Mouse (Mus musculus) forebrain, postnatal 0 days (tissue): ENCODE measurements around the gene Olr1. TPM values are rescaled to one million over a fixed set of nuclear protein-coding genes. Genes with fewer than 3 reads are reported as not detected.

Source experiments
- ATAC-seq: fragments of 200-750 bp; cut with Nextera tagmentation; 2 replicates; pipeline ENCODE4 v1.8.0; 2017; ENCODE audit warnings: mild to moderate bottlenecking, moderate library complexity
- DNase-seq: peaks from one replicate; pipeline ENCODE4 v3.0.0-alpha.2; 2015
- H3K27ac ChIP-seq: fragments of 300-500 bp; sonication (generic); 2 replicates; pipeline ENCODE4 v1.5.1; 2014; ENCODE audit warnings: low read depth, mild to moderate bottlenecking, antibody characterized with exemption, low read length, moderate library complexity, mixed read lengths
- H3K27me3 ChIP-seq: fragments of 300-500 bp; sonication (generic); 2 replicates; pipeline ENCODE4 v1.6.1; 2014; ENCODE audit warnings: mild to moderate bottlenecking, low read length, mixed read lengths; ENCODE audit not compliant: insufficient read depth
- H3K36me3 ChIP-seq: fragments of 300-500 bp; sonication (generic); 2 replicates; pipeline ENCODE4 v1.6.1; 2014; ENCODE audit warnings: mild to moderate bottlenecking, moderate library complexity; ENCODE audit not compliant: insufficient read depth
- H3K4me1 ChIP-seq: fragments of 300-500 bp; sonication (generic); 2 replicates; pipeline ENCODE4 v1.6.1; 2014; ENCODE audit warnings: antibody characterized with exemption; ENCODE audit not compliant: insufficient read depth
- H3K4me2 ChIP-seq: fragments of 300-500 bp; sonication (generic); 2 replicates; pipeline ENCODE4 v1.6.1; 2014; ENCODE audit warnings: low read depth, mild to moderate bottlenecking, moderate library complexity
- H3K4me3 ChIP-seq: fragments of 300-500 bp; sonication (generic); 2 replicates; pipeline ENCODE4 v1.5.1; 2014; ENCODE audit warnings: low read depth, low read length, mixed read lengths
- H3K9ac ChIP-seq: fragments of 300-500 bp; sonication (generic); 2 replicates; pipeline ENCODE4 v1.6.1; 2014; ENCODE audit warnings: mild to moderate bottlenecking
- H3K9me3 ChIP-seq: fragments of 300-500 bp; sonication (generic); 2 replicates; pipeline ENCODE4 v1.6.1; 2016; ENCODE audit warnings: low read length
- CTCF ChIP-seq: sonication (generic); IDR thresholded peaks from 2 replicates; pipeline ENCODE4 v1.5.1; 2016; ENCODE audit warnings: antibody characterized with exemption, control low read depth, low read depth
- WGBS: fragments of 180-500 bp; shearing (Covaris S2); extraction: QIAGEN DNeasy Blood & Tissue Kit; methylation state at CpG from one replicate; pipeline ENCODE4 v1.1.7; 2014; 5-methylcytosine and 5-hydroxymethylcytosine counted together
- polyA plus RNA-seq: library from polyadenylated mRNA; unstranded; fragments of >200 nt; fragmentation: Nextera tagmentation; extraction: Ambion mirVana; gene quantifications from 2 replicates; pipeline ENCODE4 v1.2.1, GENCODE M21; 2015
- total RNA-seq: library from RNA; depleted of rRNA; stranded (reverse); fragments of >200 nt; gene quantifications from 2 replicates; pipeline ENCODE4 v1.2.3, GENCODE M21; 2014

Gene Olr1
- total and polyA plus RNA-seq, 2 experiments from 2014 or later = 0.10 TPM; not detected in 1

DNA sequence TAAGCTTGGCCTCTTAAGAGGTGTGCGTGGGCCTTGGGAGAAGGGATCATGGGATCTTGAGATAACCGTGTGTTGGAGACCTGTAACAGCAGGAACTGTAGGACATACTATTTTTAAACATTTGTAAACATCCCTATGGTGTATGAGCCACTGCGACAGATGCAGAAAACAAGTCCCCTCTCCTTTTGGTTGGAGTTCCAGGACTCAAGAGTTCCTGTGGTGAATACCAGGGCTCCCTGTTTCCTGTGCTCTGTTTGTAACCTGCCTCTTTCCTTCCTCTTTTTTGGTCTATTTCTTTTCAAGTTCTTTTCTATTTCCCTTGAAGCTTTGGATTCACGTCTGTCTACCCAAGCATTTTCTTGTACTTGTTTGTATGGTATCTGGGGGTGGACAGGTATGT, 28.8 kb upstream of the Olr1 start:
- DNase-seq (no peak), ATAC-seq (no peak)
- no peak overlapping the region for H3K9ac ChIP-seq
- no peaks in the 10 kb centered on the region for H3K9me3 ChIP-seq
- H3K36me3 ChIP-seq = peaks cover 35% of the 10 kb centered on the region
- H3K4me1 ChIP-seq = peaks cover 17% of the 10 kb centered on the region
- peak overlapping the region; percentile 73 for H3K4me2 ChIP-seq
- H3K27ac ChIP-seq = no peak overlapping the region
- peak overlapping the region; percentile 6; the same call in 1 of the 2 replicates for H3K4me3 ChIP-seq
- WGBS = 85% methylated on average over 4 of the region's 4 CpGs
- TF ChIP-seq CTCF = no peak
- no peaks in the 10 kb centered on the region for H3K27me3 ChIP-seq

DNA sequence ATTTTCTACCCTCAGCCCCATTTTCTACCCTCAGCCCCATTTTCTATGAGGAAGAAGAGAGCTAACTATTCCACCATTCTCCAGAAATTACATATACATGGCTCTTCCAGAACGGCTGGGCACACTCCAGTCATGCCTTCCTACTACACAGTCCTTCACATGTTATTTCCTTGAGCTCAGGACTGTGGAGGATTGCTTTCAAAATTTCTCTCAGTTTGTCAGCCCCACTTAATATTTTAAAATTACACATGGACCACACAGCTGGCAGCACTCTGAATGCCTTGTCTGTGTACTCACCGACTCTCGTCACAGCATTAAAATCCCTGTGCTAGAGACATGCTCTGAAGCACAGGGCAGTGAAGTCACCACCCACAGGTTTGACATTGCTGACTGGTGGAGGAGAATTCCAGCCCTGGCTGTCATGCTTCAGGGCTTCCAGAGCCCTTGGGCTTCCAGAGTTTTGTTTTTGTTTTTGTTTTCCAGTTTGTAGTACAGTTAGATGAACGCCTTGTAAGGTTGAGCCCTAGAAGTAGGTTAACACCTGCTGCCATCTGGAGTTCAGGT, 27.7 kb upstream of the Olr1 start:
- WGBS = 25% methylated on average over 4 of the region's 4 CpGs
- ATAC-seq (peak; percentile 5; the same call in 1 of the 2 replicates), DNase-seq (peak; percentile 18)
- Histone ChIP-seq H3K36me3 (peaks cover 25% of the 10 kb centered on the region), H3K9me3 (no peaks in the 10 kb centered on the region), H3K4me1 (peaks cover 17% of the 10 kb centered on the region), H3K4me3 (peak overlapping the region; percentile 91), H3K9ac (peak overlapping the region; percentile 92), H3K4me2 (peak overlapping the region; percentile 73), H3K27ac (peak overlapping the region; percentile 91), H3K27me3 (no peaks in the 10 kb centered on the region)
- TF ChIP-seq CTCF = no peak

DNA sequence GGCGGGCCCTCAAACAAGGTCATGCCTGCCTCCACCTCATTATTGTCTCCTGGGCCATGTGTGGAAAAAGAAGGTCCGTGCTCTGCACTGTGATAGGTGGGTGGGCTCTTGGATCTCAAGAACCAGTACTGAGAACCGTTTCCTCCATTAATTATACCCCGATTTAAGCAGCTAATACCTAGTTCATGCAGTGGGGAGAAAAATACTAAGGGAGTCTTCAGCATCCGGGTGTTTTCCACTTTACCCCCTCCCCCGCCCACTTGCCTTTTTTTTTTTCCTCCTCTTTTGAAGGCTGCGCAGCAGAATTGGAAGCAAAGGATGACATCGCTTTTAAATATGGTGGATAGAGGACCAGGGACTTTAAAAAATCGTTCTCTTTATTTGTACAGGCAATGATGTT, 27.1 kb upstream of the Olr1 start:
- no peaks in the 10 kb centered on the region for H3K27me3 ChIP-seq
- no peak for TF ChIP-seq CTCF
- H3K4me1 ChIP-seq = peaks cover 17% of the 10 kb centered on the region
- peak overlapping the region; percentile 73 for H3K4me2 ChIP-seq
- no peaks in the 10 kb centered on the region for H3K9me3 ChIP-seq
- peak; percentile 52 for ATAC-seq
- H3K36me3 ChIP-seq = peaks cover 18% of the 10 kb centered on the region
- H3K27ac ChIP-seq = peak overlapping the region; percentile 91
- peak overlapping the region; percentile 91 for H3K4me3 ChIP-seq
- DNase-seq = peak; percentile 82
- WGBS = 2% methylated on average over 9 of the region's 9 CpGs
- peak overlapping the region; percentile 92 for H3K9ac ChIP-seq

DNA sequence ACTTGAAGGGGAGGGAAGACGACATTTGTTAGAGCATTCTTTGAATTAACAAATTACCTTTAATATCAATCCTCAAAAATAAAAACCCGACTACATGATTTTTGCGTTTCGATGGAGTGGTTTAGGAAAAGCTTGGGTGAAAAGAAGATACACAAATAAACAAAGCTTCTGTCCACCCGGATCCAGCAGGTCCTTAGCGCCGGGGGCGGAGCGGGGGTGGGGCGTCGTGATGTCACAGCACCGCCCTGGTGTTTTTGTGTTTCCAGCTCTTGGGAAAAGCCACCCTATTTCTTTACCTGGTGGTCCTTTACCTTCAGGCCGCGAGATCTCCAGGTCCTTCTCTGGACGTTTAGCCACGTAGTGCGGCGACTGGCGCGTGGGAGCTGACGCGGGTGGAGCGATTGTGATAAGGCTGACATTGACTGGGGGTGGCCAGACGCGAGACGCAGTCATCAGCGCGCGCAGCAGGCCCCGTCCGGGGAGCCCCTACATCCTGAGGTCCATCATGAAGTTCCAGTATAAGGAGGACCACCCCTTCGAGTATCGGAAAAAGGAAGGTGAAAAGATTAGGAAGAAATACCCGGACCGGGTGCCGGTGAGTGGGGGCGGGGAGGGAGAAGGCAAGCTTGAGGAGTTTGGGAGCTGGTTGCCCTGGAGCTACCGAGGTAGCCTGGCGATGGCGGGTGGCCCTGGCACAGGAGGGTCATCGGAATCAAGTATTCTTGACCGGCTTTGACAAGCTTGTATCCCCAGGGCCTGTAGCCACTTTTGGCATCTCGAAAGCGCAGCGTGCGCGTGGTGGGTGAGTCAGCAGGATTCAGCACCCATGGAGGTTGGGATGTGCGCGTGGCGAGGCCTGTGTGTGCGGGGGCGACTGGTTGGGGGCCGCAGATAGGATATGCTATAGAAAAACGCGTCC, 26.2 kb upstream of the Olr1 start, which contains the start of gene Gabarapl1:
TSS of gene Gabarapl1 (plus strand) at position 219 of the 919 bp plus-strand sequence.
- TF ChIP-seq CTCF = no peak
- H3K4me1 ChIP-seq = peaks cover 17% of the 10 kb centered on the region
- DNase-seq (peak; percentile 88), ATAC-seq (peak; percentile 86)
- H3K27ac ChIP-seq = peak within 1 kb of the TSS; percentile 91
- WGBS = under 1% methylated on average over 55 of the region's 55 CpGs
- peak within 1 kb of the TSS; percentile 92 for H3K9ac ChIP-seq
- peaks cover 10% of the 10 kb centered on the region for H3K36me3 ChIP-seq
- H3K4me3 ChIP-seq = peak within 1 kb of the TSS; percentile 91
- H3K9me3 ChIP-seq = no peaks in the 10 kb centered on the region
- no peaks in the 10 kb centered on the region for H3K27me3 ChIP-seq
- peak within 1 kb of the TSS; percentile 73 for H3K4me2 ChIP-seq

DNA sequence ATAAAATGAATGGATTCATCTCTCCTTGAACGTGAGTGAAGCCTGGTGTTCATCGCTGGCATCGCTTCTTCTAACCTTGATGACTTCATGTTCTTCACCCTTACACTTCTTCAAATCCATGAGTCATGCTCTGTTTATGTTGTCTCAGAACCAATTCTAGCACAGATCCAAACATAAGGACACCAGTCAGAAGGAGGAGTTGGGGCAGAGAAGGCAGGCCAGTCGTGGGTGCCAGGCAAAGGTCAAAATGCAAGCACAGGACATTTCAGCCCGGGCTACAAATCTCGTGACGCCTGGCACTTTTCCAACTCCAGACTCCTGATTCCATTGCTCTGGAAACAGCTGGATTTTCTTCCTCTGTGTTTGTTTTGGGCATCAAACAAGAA, 25.6 kb upstream of the Olr1 start:
- peak; percentile 40 for ATAC-seq
- WGBS = 22% methylated on average over 7 of the region's 7 CpGs
- H3K27ac ChIP-seq = peak overlapping the region; percentile 91
- peak overlapping the region; percentile 92 for H3K9ac ChIP-seq
- no peak for DNase-seq
- H3K4me2 ChIP-seq = peak overlapping the region; percentile 73
- peak; percentile 47 for TF ChIP-seq CTCF
- peak overlapping the region; percentile 91 for H3K4me3 ChIP-seq
- no peaks in the 10 kb centered on the region for H3K27me3 ChIP-seq
- H3K9me3 ChIP-seq = no peaks in the 10 kb centered on the region
- H3K4me1 ChIP-seq = peaks cover 17% of the 10 kb centered on the region
- peaks cover 3% of the 10 kb centered on the region; the same call in 1 of the 2 replicates for H3K36me3 ChIP-seq

DNA sequence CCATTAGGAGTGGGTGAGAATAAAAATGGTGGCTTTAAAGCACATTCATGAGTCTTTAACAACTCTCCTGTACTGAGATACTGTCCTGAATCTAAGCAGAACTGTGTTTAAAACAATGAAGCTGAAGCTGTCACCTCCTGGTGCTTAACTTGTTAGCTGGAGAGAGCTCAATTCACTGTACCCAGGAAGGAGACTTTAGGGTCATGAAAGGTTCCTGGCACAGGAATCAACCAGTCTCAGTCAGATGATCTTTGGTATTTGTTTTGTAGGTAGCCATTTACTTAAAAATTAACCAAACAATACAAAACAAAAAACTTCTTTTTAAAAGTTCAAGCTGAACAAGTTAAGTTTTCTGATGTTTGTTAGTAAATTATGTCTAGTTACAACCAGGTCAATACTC, 23.3 kb upstream of the Olr1 start:
- Histone ChIP-seq H3K9ac (no peak overlapping the region), H3K36me3 (no peaks in the 10 kb centered on the region), H3K27me3 (no peaks in the 10 kb centered on the region), H3K4me2 (no peak overlapping the region), H3K27ac (no peak overlapping the region), H3K4me3 (no peak overlapping the region), H3K4me1 (peaks cover 9% of the 10 kb centered on the region), H3K9me3 (no peaks in the 10 kb centered on the region)
- no peak for TF ChIP-seq CTCF
- DNase-seq = no peak
- no peak for ATAC-seq

DNA sequence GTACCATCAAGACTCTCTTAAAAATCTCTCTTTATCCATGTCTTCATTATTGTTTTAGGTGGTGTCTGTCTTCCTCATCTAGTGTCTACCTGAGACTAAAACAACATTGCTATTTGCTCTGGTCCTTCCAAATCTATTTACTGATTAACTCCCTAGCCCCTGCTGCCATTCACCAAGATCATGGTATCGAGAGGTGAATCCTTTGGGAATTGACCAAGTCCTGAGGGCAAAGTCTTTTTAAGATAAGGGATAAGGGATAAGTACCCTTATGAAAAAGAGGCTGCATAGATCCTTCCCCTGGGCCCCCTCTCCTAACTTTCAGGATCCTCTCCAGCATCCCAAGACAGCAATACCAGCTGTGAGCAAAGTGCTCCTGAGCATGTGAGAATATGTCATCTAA, 22.6 kb upstream of the Olr1 start:
- Histone ChIP-seq H3K36me3 (no peaks in the 10 kb centered on the region), H3K4me3 (no peak overlapping the region), H3K9me3 (no peaks in the 10 kb centered on the region), H3K4me2 (no peak overlapping the region), H3K27ac (no peak overlapping the region), H3K9ac (no peak overlapping the region), H3K4me1 (peaks cover 3% of the 10 kb centered on the region; the same call in 1 of the 2 replicates), H3K27me3 (no peaks in the 10 kb centered on the region)
- ATAC-seq (no peak), DNase-seq (no peak)
- TF ChIP-seq CTCF = no peak
- WGBS = 93% methylated on average over 1 of the region's 1 CpGs
